Mouse (Mus musculus): ENCODE data around the gene Capn15.

Capn15 gene

GRCm38 (mm10) chr17:25951803-25952623 is 33.6 kb downstream of the Capn15 start, which contains the start of gene A930017K11Rik:
Gene A930017K11Rik (minus strand): TSS chr17:25952565.
- DNase-seq = peak; percentile 18

GRCm38 (mm10) chr17:25951225-25951802 is 34.3 kb downstream of the Capn15 start:
- DNase-seq = peak; percentile 32

GRCm38 (mm10) chr17:25950706-25951105 is 34.9 kb downstream of the Capn15 start:
- DNase-seq = no peak

GRCm38 (mm10) chr17:25949981-25950380 is 35.6 kb downstream of the Capn15 start:
- no peak for DNase-seq

GRCm38 (mm10) chr17:25948051-25948450 is 37.5 kb downstream of the Capn15 start:
- no peak for DNase-seq

GRCm38 (mm10) chr17:25947576-25947975 is 38.0 kb downstream of the Capn15 start:
- DNase-seq = no peak

- DNase-seq = no peak
Measured at GRCm38 (mm10) chr17:25946891-25947290, 38.7 kb downstream of the Capn15 start.

- no peak for DNase-seq
Measured at GRCm38 (mm10) chr17:25946349-25946748, 39.2 kb downstream of the Capn15 start.

- no peak for DNase-seq
Measured at GRCm38 (mm10) chr17:25945517-25946155, 40.0 kb downstream of the Capn15 start.

- DNase-seq = no peak
Measured at GRCm38 (mm10) chr17:25944366-25945163, 41.0 kb downstream of the Capn15 start, which contains the start of the genes Pigq and Nhlrc4. Gene Pigq (minus strand): TSS chr17:25944936. Gene Nhlrc4 (minus strand): TSS chr17:25944961.

GRCm38 (mm10) chr17:25943769-25944168 is 41.8 kb downstream of the Capn15 start:
- DNase-seq = no peak

- DNase-seq = no peak
Measured at GRCm38 (mm10) chr17:25943221-25943620, 42.4 kb downstream of the Capn15 start.

- no peak for DNase-seq
Measured at GRCm38 (mm10) chr17:25942597-25943151, 42.9 kb downstream of the Capn15 start.

- peak; percentile 87 for DNase-seq
Measured at GRCm38 (mm10) chr17:25941511-25942241, 43.9 kb downstream of the Capn15 start.

GRCm38 (mm10) chr17:25934526-25934925 is 51.1 kb downstream of the Capn15 start:
- no peak for DNase-seq

GRCm38 (mm10) chr17:25925348-25925747 is 60.2 kb downstream of the Capn15 start:
- no peak for DNase-seq

GRCm38 (mm10) chr17:25922120-25922519 is 63.5 kb downstream of the Capn15 start:
- DNase-seq = peak; percentile 15

- peak; percentile 100 for DNase-seq
Measured at GRCm38 (mm10) chr17:25919786-25920642, 65.6 kb downstream of the Capn15 start.

GRCm38 (mm10) chr17:25919144-25919785 is 66.3 kb downstream of the Capn15 start, which contains the start of gene Rab40c:
Gene Rab40c (minus strand): TSS chr17:25919727.
- DNase-seq = peak; percentile 58

Measured in lung, postnatal 10 days (tissue).